Mouse (Mus musculus): ENCODE results near the gene 0610040J01Rik. TPM values are rescaled to one million over a fixed set of nuclear protein-coding genes. Genes with fewer than 3 reads are reported as not detected.
"Not testable (repeated sequence)": the region's sequence is repeated elsewhere in the genome, so short reads cannot be mapped to it uniquely, and the experiment has no call there.

Gene 0610040J01Rik
- polyA plus RNA-seq, 1 experiment from 2014 or later, result 25.6 TPM

GRCm38 (mm10) chr5:63886292-63886691, 74.1 kb downstream of the 0610040J01Rik start:
- Histone ChIP-seq H3K9ac (ENCODE audit: low read depth, low read length) (no peak overlapping the region), H3K36me3 (ENCODE audit: control insufficient read depth, insufficient read depth) (no peaks in the 10 kb centered on the region), H3K27ac (ENCODE audit: low read length) (no peak overlapping the region), H3K4me1 (ENCODE audit: control insufficient read depth, low read depth, low read length) (no peaks in the 10 kb centered on the region; the same call in 1 of the 2 replicates), H3K9me3 (replicated peaks; ENCODE audit: control insufficient read depth, low read length) (no peaks in the 10 kb centered on the region), H3K4me3 (ENCODE audit: low read depth, low read length) (no peak overlapping the region), H3K4me2 (ENCODE audit: low read depth, low read length) (no peak overlapping the region), H3K27me3 (ENCODE audit: control insufficient read depth, insufficient read depth, low read depth, low read length) (no peaks in the 10 kb centered on the region)
- 69% methylated on average over 5 of the region's 5 CpGs for WGBS (ENCODE audit: insufficient replicate concordance)
- no peak for ATAC-seq (ENCODE audit: low read depth)

- Histone ChIP-seq H3K4me2 (ENCODE audit: low read depth, low read length) (no peak overlapping the region), H3K27ac (ENCODE audit: low read length) (no peak overlapping the region), H3K4me3 (ENCODE audit: low read depth, low read length) (no peak overlapping the region), H3K9me3 (replicated peaks; ENCODE audit: control insufficient read depth, low read length) (no peaks in the 10 kb centered on the region), H3K36me3 (ENCODE audit: control insufficient read depth, insufficient read depth) (no peaks in the 10 kb centered on the region), H3K27me3 (ENCODE audit: control insufficient read depth, insufficient read depth, low read depth, low read length) (no peaks in the 10 kb centered on the region), H3K9ac (ENCODE audit: low read depth, low read length) (no peak overlapping the region), H3K4me1 (ENCODE audit: control insufficient read depth, low read depth, low read length) (no peaks in the 10 kb centered on the region; the same call in 1 of the 2 replicates)
- ATAC-seq (ENCODE audit: low read depth), result no peak
- WGBS (ENCODE audit: insufficient replicate concordance), result 24% methylated on average over 6 of the region's 6 CpGs
Observed at GRCm38 (mm10) chr5:63886709-63887108, 74.5 kb downstream of the 0610040J01Rik start.

- WGBS (ENCODE audit: insufficient replicate concordance), result 90% methylated on average over 4 of the region's 4 CpGs
- Histone ChIP-seq H3K4me2 (ENCODE audit: low read depth, low read length) (no peak overlapping the region), H3K9ac (ENCODE audit: low read depth, low read length) (no peak overlapping the region), H3K4me1 (ENCODE audit: control insufficient read depth, low read depth, low read length) (peaks cover under 1% of the 10 kb centered on the region), H3K4me3 (ENCODE audit: low read depth, low read length) (no peak overlapping the region), H3K36me3 (ENCODE audit: control insufficient read depth, insufficient read depth) (no peaks in the 10 kb centered on the region), H3K9me3 (replicated peaks; ENCODE audit: control insufficient read depth, low read length) (no peaks in the 10 kb centered on the region), H3K27me3 (ENCODE audit: control insufficient read depth, insufficient read depth, low read depth, low read length) (no peaks in the 10 kb centered on the region), H3K27ac (ENCODE audit: low read length) (no peak overlapping the region)
- no peak for ATAC-seq (ENCODE audit: low read depth)
Observed at GRCm38 (mm10) chr5:63887111-63887510, 74.9 kb downstream of the 0610040J01Rik start.

- peaks cover 3% of the 10 kb centered on the region for H3K4me1 ChIP-seq (ENCODE audit: control insufficient read depth, low read depth, low read length)
- H3K36me3 ChIP-seq (ENCODE audit: control insufficient read depth, insufficient read depth), result no peaks in the 10 kb centered on the region
- H3K9ac ChIP-seq (ENCODE audit: low read depth, low read length), result no peak overlapping the region
- H3K4me3 ChIP-seq (ENCODE audit: low read depth, low read length), result no peak overlapping the region
- no peaks in the 10 kb centered on the region for H3K27me3 ChIP-seq (ENCODE audit: control insufficient read depth, insufficient read depth, low read depth, low read length)
- no peak for ATAC-seq (ENCODE audit: low read depth)
- no peak overlapping the region for H3K4me2 ChIP-seq (ENCODE audit: low read depth, low read length)
- WGBS (ENCODE audit: insufficient replicate concordance), result 77% methylated on average over 4 of the region's 4 CpGs
- peak overlapping the region; percentile 28 for H3K27ac ChIP-seq (ENCODE audit: low read length)
- no peaks in the 10 kb centered on the region for H3K9me3 ChIP-seq (replicated peaks; ENCODE audit: control insufficient read depth, low read length)
Observed at GRCm38 (mm10) chr5:63891241-63891640, 79.1 kb downstream of the 0610040J01Rik start.

- Histone ChIP-seq H3K9me3 (replicated peaks; ENCODE audit: control insufficient read depth, low read length) (no peaks in the 10 kb centered on the region), H3K4me3 (ENCODE audit: low read depth, low read length) (no peak overlapping the region), H3K36me3 (ENCODE audit: control insufficient read depth, insufficient read depth) (no peaks in the 10 kb centered on the region), H3K27me3 (ENCODE audit: control insufficient read depth, insufficient read depth, low read depth, low read length) (no peaks in the 10 kb centered on the region), H3K4me2 (ENCODE audit: low read depth, low read length) (no peak overlapping the region), H3K9ac (ENCODE audit: low read depth, low read length) (no peak overlapping the region), H3K4me1 (ENCODE audit: control insufficient read depth, low read depth, low read length) (peaks cover 3% of the 10 kb centered on the region), H3K27ac (ENCODE audit: low read length) (peak overlapping the region; percentile 28)
- 64% methylated on average over 6 of the region's 6 CpGs for WGBS (ENCODE audit: insufficient replicate concordance)
- ATAC-seq (ENCODE audit: low read depth), result peak; percentile 74
Observed at GRCm38 (mm10) chr5:63891912-63892311, 79.7 kb downstream of the 0610040J01Rik start.

- H3K27ac ChIP-seq (ENCODE audit: low read length); ATAC-seq (ENCODE audit: low read depth); H3K4me2 ChIP-seq (ENCODE audit: low read depth, low read length); H3K9ac ChIP-seq (ENCODE audit: low read depth, low read length); H3K36me3 ChIP-seq (ENCODE audit: control insufficient read depth, insufficient read depth); H3K4me3 ChIP-seq (ENCODE audit: low read depth, low read length); H3K9me3 ChIP-seq (replicated peaks; ENCODE audit: control insufficient read depth, low read length); H3K27me3 ChIP-seq (ENCODE audit: control insufficient read depth, insufficient read depth, low read depth, low read length); H3K4me1 ChIP-seq (ENCODE audit: control insufficient read depth, low read depth, low read length): not testable (repeated sequence)
- 54% methylated on average over 5 of the region's 5 CpGs for WGBS (ENCODE audit: insufficient replicate concordance)
Observed at GRCm38 (mm10) chr5:63897001-63897819, 85.0 kb downstream of the 0610040J01Rik start.

GRCm38 (mm10) chr5:63897820-63898110, 85.6 kb downstream of the 0610040J01Rik start:
- Histone ChIP-seq H3K4me3 (ENCODE audit: low read depth, low read length) (no peak overlapping the region), H3K27me3 (ENCODE audit: control insufficient read depth, insufficient read depth, low read depth, low read length) (no peaks in the 10 kb centered on the region), H3K36me3 (ENCODE audit: control insufficient read depth, insufficient read depth) (no peaks in the 10 kb centered on the region), H3K4me1 (ENCODE audit: control insufficient read depth, low read depth, low read length) (no peaks in the 10 kb centered on the region; the same call in 1 of the 2 replicates), H3K27ac (ENCODE audit: low read length) (no peak overlapping the region), H3K9me3 (replicated peaks; ENCODE audit: control insufficient read depth, low read length) (no peaks in the 10 kb centered on the region), H3K4me2 (ENCODE audit: low read depth, low read length) (no peak overlapping the region), H3K9ac (ENCODE audit: low read depth, low read length) (no peak overlapping the region)
- no peak for ATAC-seq (ENCODE audit: low read depth)
- WGBS (ENCODE audit: insufficient replicate concordance), result 55% methylated on average over 3 of the region's 3 CpGs

- Histone ChIP-seq H3K4me3 (ENCODE audit: low read depth, low read length) (no peak overlapping the region), H3K27ac (ENCODE audit: low read length) (no peak overlapping the region), H3K27me3 (ENCODE audit: control insufficient read depth, insufficient read depth, low read depth, low read length) (no peaks in the 10 kb centered on the region), H3K9me3 (replicated peaks; ENCODE audit: control insufficient read depth, low read length) (no peaks in the 10 kb centered on the region), H3K4me1 (ENCODE audit: control insufficient read depth, low read depth, low read length) (no peaks in the 10 kb centered on the region), H3K4me2 (ENCODE audit: low read depth, low read length) (no peak overlapping the region), H3K9ac (ENCODE audit: low read depth, low read length) (no peak overlapping the region), H3K36me3 (ENCODE audit: control insufficient read depth, insufficient read depth) (no peaks in the 10 kb centered on the region)
- ATAC-seq (ENCODE audit: low read depth), result no peak
- 46% methylated on average over 3 of the region's 3 CpGs for WGBS (ENCODE audit: insufficient replicate concordance)
Observed at GRCm38 (mm10) chr5:63903329-63903728, 91.2 kb downstream of the 0610040J01Rik start.

GRCm38 (mm10) chr5:63906149-63907093, 94.3 kb downstream of the 0610040J01Rik start:
- Histone ChIP-seq H3K9me3 (replicated peaks; ENCODE audit: control insufficient read depth, low read length) (no peaks in the 10 kb centered on the region), H3K4me3 (ENCODE audit: low read depth, low read length) (no peak overlapping the region), H3K27ac (ENCODE audit: low read length) (no peak overlapping the region), H3K27me3 (ENCODE audit: control insufficient read depth, insufficient read depth, low read depth, low read length) (no peaks in the 10 kb centered on the region), H3K36me3 (ENCODE audit: control insufficient read depth, insufficient read depth) (no peaks in the 10 kb centered on the region), H3K4me1 (ENCODE audit: control insufficient read depth, low read depth, low read length) (no peaks in the 10 kb centered on the region), H3K9ac (ENCODE audit: low read depth, low read length) (no peak overlapping the region), H3K4me2 (ENCODE audit: low read depth, low read length) (no peak overlapping the region)
- 29% methylated on average over 13 of the region's 13 CpGs for WGBS (ENCODE audit: insufficient replicate concordance)
- ATAC-seq (ENCODE audit: low read depth), result 0 out of 2 replicates have a peak, but pooled peaks have one; percentile 37

Data from liver, embryonic 16.5 days (tissue).